Mouse (Mus musculus): ENCODE measurements at regions not wholly inside any gene's neighbourhood (a gene's known extent, or its start where the extent isn't known, plus 50 kb on each side); places are given as distances from the start of the nearest gene placed in this dataset.

GRCm38 (mm10) chr11:18631975-18632773 is 386.6 kb downstream of the Meis1 start:
- Histone ChIP-seq H3K27ac (replicated peaks; ENCODE audit: low read depth, low read length) (no peak overlapping the region), H3K9me3 (ENCODE audit: control insufficient read depth, low read length) (no peaks in the 10 kb centered on the region), H3K36me3 (ENCODE audit: control insufficient read depth, insufficient read depth, low read length) (no peaks in the 10 kb centered on the region), H3K4me3 (replicated peaks; ENCODE audit: low read length) (no peak overlapping the region), H3K9ac (ENCODE audit: low read depth, low read length, severe bottlenecking) (no peak overlapping the region), H3K4me2 (replicated peaks; ENCODE audit: low read depth, low read length, severe bottlenecking) (no peak overlapping the region), H3K27me3 (ENCODE audit: control insufficient read depth, insufficient read depth, low read length) (no peaks in the 10 kb centered on the region), H3K4me1 (ENCODE audit: control insufficient read depth, insufficient read depth, low read length) (no peaks in the 10 kb centered on the region)
- DNase-seq (ENCODE audit: low spot score) = no peak
- 71% methylated on average over 5 of the region's 5 CpGs for WGBS
- no peak for TF ChIP-seq POLR2A (IDR thresholded peaks at IDR 0.05; ENCODE audit: borderline replicate concordance, extremely low read depth, insufficient read depth, insufficient read length)
- ATAC-seq (ENCODE audit: low FRiP score, low read depth) = no peak

- no peak overlapping the region for H3K27ac ChIP-seq (replicated peaks; ENCODE audit: low read depth, low read length)
- WGBS = 85% methylated on average over 7 of the region's 7 CpGs
- no peak for TF ChIP-seq POLR2A (IDR thresholded peaks at IDR 0.05; ENCODE audit: borderline replicate concordance, extremely low read depth, insufficient read depth, insufficient read length)
- H3K9ac ChIP-seq (ENCODE audit: low read depth, low read length, severe bottlenecking) = no peak overlapping the region
- no peak for DNase-seq (ENCODE audit: low spot score)
- H3K4me3 ChIP-seq (replicated peaks; ENCODE audit: low read length) = no peak overlapping the region
- no peaks in the 10 kb centered on the region for H3K4me1 ChIP-seq (ENCODE audit: control insufficient read depth, insufficient read depth, low read length)
- H3K4me2 ChIP-seq (replicated peaks; ENCODE audit: low read depth, low read length, severe bottlenecking) = no peak overlapping the region
- ATAC-seq (ENCODE audit: low FRiP score, low read depth) = no peak
- H3K9me3 ChIP-seq (ENCODE audit: control insufficient read depth, low read length) = no peaks in the 10 kb centered on the region
- H3K27me3 ChIP-seq (ENCODE audit: control insufficient read depth, insufficient read depth, low read length) = no peaks in the 10 kb centered on the region
- no peaks in the 10 kb centered on the region for H3K36me3 ChIP-seq (ENCODE audit: control insufficient read depth, insufficient read depth, low read length)
Measured at GRCm38 (mm10) chr11:18631570-18631969, 387.2 kb downstream of the Meis1 start.

- Histone ChIP-seq H3K4me1 (ENCODE audit: control insufficient read depth, insufficient read depth, low read length) (no peaks in the 10 kb centered on the region), H3K27ac (replicated peaks; ENCODE audit: low read depth, low read length) (no peak overlapping the region), H3K4me3 (replicated peaks; ENCODE audit: low read length) (no peak overlapping the region), H3K4me2 (replicated peaks; ENCODE audit: low read depth, low read length, severe bottlenecking) (no peak overlapping the region), H3K36me3 (ENCODE audit: control insufficient read depth, insufficient read depth, low read length) (no peaks in the 10 kb centered on the region), H3K9me3 (ENCODE audit: control insufficient read depth, low read length) (no peaks in the 10 kb centered on the region), H3K9ac (ENCODE audit: low read depth, low read length, severe bottlenecking) (no peak overlapping the region), H3K27me3 (ENCODE audit: control insufficient read depth, insufficient read depth, low read length) (0 out of 2 replicates have a peak, but pooled peaks cover 17% of the 10 kb centered on the region)
- DNase-seq (ENCODE audit: low spot score) = no peak
- ATAC-seq (ENCODE audit: low FRiP score, low read depth) = no peak
- 77% methylated on average over 3 of the region's 3 CpGs for WGBS
- TF ChIP-seq POLR2A (IDR thresholded peaks at IDR 0.05; ENCODE audit: borderline replicate concordance, extremely low read depth, insufficient read depth, insufficient read length) = no peak
Measured at GRCm38 (mm10) chr11:18621777-18622176, 397.0 kb downstream of the Meis1 start.

- Histone ChIP-seq H3K9ac (ENCODE audit: low read depth, low read length, severe bottlenecking) (no peak overlapping the region), H3K4me2 (replicated peaks; ENCODE audit: low read depth, low read length, severe bottlenecking) (no peak overlapping the region), H3K4me1 (ENCODE audit: control insufficient read depth, insufficient read depth, low read length) (no peaks in the 10 kb centered on the region), H3K9me3 (ENCODE audit: control insufficient read depth, low read length) (no peaks in the 10 kb centered on the region), H3K27me3 (ENCODE audit: control insufficient read depth, insufficient read depth, low read length) (no peaks in the 10 kb centered on the region), H3K4me3 (replicated peaks; ENCODE audit: low read length) (no peak overlapping the region), H3K27ac (replicated peaks; ENCODE audit: low read depth, low read length) (no peak overlapping the region), H3K36me3 (ENCODE audit: control insufficient read depth, insufficient read depth, low read length) (no peaks in the 10 kb centered on the region)
- TF ChIP-seq POLR2A (IDR thresholded peaks at IDR 0.05; ENCODE audit: borderline replicate concordance, extremely low read depth, insufficient read depth, insufficient read length) = no peak
- DNase-seq (ENCODE audit: low spot score) = no peak
- no peak for ATAC-seq (ENCODE audit: low FRiP score, low read depth)
- WGBS = 68% methylated on average over 6 of the region's 6 CpGs
Measured at GRCm38 (mm10) chr11:18604836-18605235, 413.9 kb downstream of the Meis1 start.

- no peaks in the 10 kb centered on the region for H3K4me1 ChIP-seq (ENCODE audit: control insufficient read depth, insufficient read depth, low read length)
- H3K9me3 ChIP-seq (ENCODE audit: control insufficient read depth, low read length) = no peaks in the 10 kb centered on the region
- DNase-seq (ENCODE audit: low spot score) (no peak), ATAC-seq (ENCODE audit: low FRiP score, low read depth) (no peak)
- no peak overlapping the region for H3K4me3 ChIP-seq (replicated peaks; ENCODE audit: low read length)
- no peak overlapping the region for H3K9ac ChIP-seq (ENCODE audit: low read depth, low read length, severe bottlenecking)
- TF ChIP-seq POLR2A (IDR thresholded peaks at IDR 0.05; ENCODE audit: borderline replicate concordance, extremely low read depth, insufficient read depth, insufficient read length) = no peak
- WGBS = 68% methylated on average over 6 of the region's 6 CpGs
- no peaks in the 10 kb centered on the region for H3K27me3 ChIP-seq (ENCODE audit: control insufficient read depth, insufficient read depth, low read length)
- H3K4me2 ChIP-seq (replicated peaks; ENCODE audit: low read depth, low read length, severe bottlenecking) = no peak overlapping the region
- no peak overlapping the region for H3K27ac ChIP-seq (replicated peaks; ENCODE audit: low read depth, low read length)
- H3K36me3 ChIP-seq (ENCODE audit: control insufficient read depth, insufficient read depth, low read length) = no peaks in the 10 kb centered on the region
Measured at GRCm38 (mm10) chr11:18601568-18602182, 417.1 kb downstream of the Meis1 start.

All from limb, embryonic 14.5 days (tissue).